Mouse (Mus musculus) MEL (cell line): ENCODE measurements at regions not wholly inside any gene's neighbourhood (a gene's known extent, or its start where the extent isn't known, plus 50 kb on each side); places are given as distances from the start of the nearest gene placed in this dataset.

Source experiments
- CTCF ChIP-seq, 3 experiments: IDR thresholded peaks in 2 of 3; conservative IDR thresholded peaks in 1 of 3; 2 replicates each; pipeline ENCODE4 v1.5.1; 2011 to 2012; ENCODE audit warnings: low read length in 3 of 3, low read depth in 2 of 3, mild to moderate bottlenecking in 2 of 3, improper control_type of control experiment in 1 of 3, inconsistent platforms in 1 of 3, mixed read lengths in 1 of 3, moderate library complexity in 1 of 3; ENCODE audit not compliant: control insufficient read depth in 1 of 3, insufficient read depth in 1 of 3, poor library complexity in 1 of 3, severe bottlenecking in 1 of 3
- EP300 ChIP-seq, 2 experiments: IDR thresholded peaks; 2 replicates each; pipeline ENCODE4 v1.6.1; 2011; ENCODE audit warnings: improper control_type of control experiment in 2 of 2, low read length in 2 of 2, low read depth in 1 of 2, mild to moderate bottlenecking in 1 of 2
- SIN3A ChIP-seq: IDR thresholded peaks from 2 replicates; pipeline ENCODE4 v1.6.1; 2012; ENCODE audit warnings: low read length, improper control_type of control experiment, inconsistent platforms

GRCm38 (mm10) chr17:93260366-93261205, 61.8 kb downstream of the Adcyap1 start:
- TF ChIP-seq CTCF (IDR thresholded peaks at IDR 0.05 in 2 of 3, conservative IDR thresholded peaks at IDR 0.05 in 1 of 3; ENCODE audit: control insufficient read depth in 1 of 3, insufficient read depth in 1 of 3, low read depth in 2 of 3, low read length in 3 of 3, poor library complexity in 1 of 3, severe bottlenecking in 1 of 3) (no peak), EP300 (IDR thresholded peaks at IDR 0.05; ENCODE audit: low read depth in 1 of 2, low read length in 2 of 2) (no peak), SIN3A (no peak)
